Mouse (Mus musculus): Measurements from ENCODE around the gene Gnb2. TPM values are rescaled to one million over a fixed set of nuclear protein-coding genes. Genes with fewer than 3 reads are reported as not detected.

The Gnb2 gene
- polyA plus RNA-seq, 1 experiment from 2014 or later: 294 TPM

GRCm38 (mm10) chr5:137524671-137525070 lies 8.6 kb downstream of the Gnb2 start:
- Histone ChIP-seq H3K9me3 (no peaks in the 10 kb centered on the region), H3K27ac (0 out of 2 replicates have a peak overlapping the region, but pooled peaks have one; percentile 37), H3K4me3 (no peak overlapping the region), H3K27me3 (ENCODE audit: insufficient read depth, poor library complexity, severe bottlenecking) (no peaks in the 10 kb centered on the region), H3K4me1 (peaks cover 39% of the 10 kb centered on the region), H3K36me3 (peaks cover 97% of the 10 kb centered on the region)
- DNase-seq (ENCODE audit: low spot score): no peak
- 90% methylated on average over 11 of the region's 13 CpGs for WGBS

- Histone ChIP-seq H3K4me1 (peaks cover 35% of the 10 kb centered on the region), H3K9me3 (no peaks in the 10 kb centered on the region), H3K36me3 (peaks cover 97% of the 10 kb centered on the region), H3K27ac (no peak overlapping the region), H3K4me3 (no peak overlapping the region), H3K27me3 (ENCODE audit: insufficient read depth, poor library complexity, severe bottlenecking) (no peaks in the 10 kb centered on the region)
- 87% methylated on average over 8 of the region's 8 CpGs for WGBS
- DNase-seq (ENCODE audit: low spot score): no peak
Measured at GRCm38 (mm10) chr5:137524251-137524515, 9.1 kb downstream of the Gnb2 start.

- WGBS: 83% methylated on average over 25 of the region's 25 CpGs
- H3K27ac ChIP-seq: no peak overlapping the region
- H3K36me3 ChIP-seq: peaks cover 97% of the 10 kb centered on the region
- no peak for DNase-seq (ENCODE audit: low spot score)
- no peak overlapping the region for H3K4me3 ChIP-seq
- peaks cover 29% of the 10 kb centered on the region for H3K4me1 ChIP-seq
- no peaks in the 10 kb centered on the region for H3K27me3 ChIP-seq (ENCODE audit: insufficient read depth, poor library complexity, severe bottlenecking)
- H3K9me3 ChIP-seq: no peaks in the 10 kb centered on the region
Measured at GRCm38 (mm10) chr5:137523396-137524250, 9.7 kb downstream of the Gnb2 start.

GRCm38 (mm10) chr5:137522711-137523110 lies 10.6 kb downstream of the Gnb2 start:
- 77% methylated on average over 11 of the region's 11 CpGs for WGBS
- Histone ChIP-seq H3K9me3 (no peaks in the 10 kb centered on the region), H3K4me1 (peaks cover 23% of the 10 kb centered on the region), H3K36me3 (peaks cover 96% of the 10 kb centered on the region), H3K27ac (no peak overlapping the region), H3K4me3 (no peak overlapping the region), H3K27me3 (ENCODE audit: insufficient read depth, poor library complexity, severe bottlenecking) (no peaks in the 10 kb centered on the region)
- no peak for DNase-seq (ENCODE audit: low spot score)

GRCm38 (mm10) chr5:137521861-137522260 lies 11.4 kb downstream of the Gnb2 start:
- no peak for DNase-seq (ENCODE audit: low spot score)
- no peak overlapping the region for H3K4me3 ChIP-seq
- H3K27me3 ChIP-seq (ENCODE audit: insufficient read depth, poor library complexity, severe bottlenecking): no peaks in the 10 kb centered on the region
- H3K36me3 ChIP-seq: peaks cover 96% of the 10 kb centered on the region
- no peaks in the 10 kb centered on the region for H3K9me3 ChIP-seq
- H3K27ac ChIP-seq: no peak overlapping the region
- WGBS: 77% methylated on average over 9 of the region's 9 CpGs
- H3K4me1 ChIP-seq: peaks cover 18% of the 10 kb centered on the region

GRCm38 (mm10) chr5:137519691-137520550 lies 13.4 kb downstream of the Gnb2 start:
- WGBS: 90% methylated on average over 27 of the region's 27 CpGs
- Histone ChIP-seq H3K27ac (no peak overlapping the region), H3K36me3 (peaks cover 78% of the 10 kb centered on the region), H3K4me3 (no peak overlapping the region), H3K9me3 (no peaks in the 10 kb centered on the region), H3K4me1 (peaks cover 5% of the 10 kb centered on the region), H3K27me3 (ENCODE audit: insufficient read depth, poor library complexity, severe bottlenecking) (no peaks in the 10 kb centered on the region)
- no peak for DNase-seq (ENCODE audit: low spot score)

GRCm38 (mm10) chr5:137518436-137518835 lies 14.9 kb downstream of the Gnb2 start, which contains the start of gene Gigyf1:
Gene Gigyf1 (plus strand): TSS chr5:137518548.
- Histone ChIP-seq H3K27ac (no peak within 1 kb of the TSS), H3K4me1 (peaks cover 13% of the 10 kb centered on the region), H3K9me3 (no peaks in the 10 kb centered on the region), H3K27me3 (ENCODE audit: insufficient read depth, poor library complexity, severe bottlenecking) (no peaks in the 10 kb centered on the region), H3K4me3 (no peak within 1 kb of the TSS), H3K36me3 (peaks cover 66% of the 10 kb centered on the region)
- no peak for DNase-seq (ENCODE audit: low spot score)
- 77% methylated on average over 5 of the region's 5 CpGs for WGBS

- H3K36me3 ChIP-seq: peaks cover 29% of the 10 kb centered on the region
- H3K27me3 ChIP-seq (ENCODE audit: insufficient read depth, poor library complexity, severe bottlenecking): no peaks in the 10 kb centered on the region
- H3K4me1 ChIP-seq: peaks cover 41% of the 10 kb centered on the region
- DNase-seq (ENCODE audit: low spot score): no peak
- no peak overlapping the region for H3K27ac ChIP-seq
- no peak overlapping the region for H3K4me3 ChIP-seq
- WGBS: 86% methylated on average over 3 of the region's 3 CpGs
- H3K9me3 ChIP-seq: no peaks in the 10 kb centered on the region
Measured at GRCm38 (mm10) chr5:137514811-137515210, 18.5 kb downstream of the Gnb2 start.

- Histone ChIP-seq H3K27me3 (ENCODE audit: insufficient read depth, poor library complexity, severe bottlenecking) (no peaks in the 10 kb centered on the region), H3K27ac (no peak overlapping the region), H3K4me1 (peaks cover 44% of the 10 kb centered on the region), H3K9me3 (no peaks in the 10 kb centered on the region), H3K36me3 (peaks cover 23% of the 10 kb centered on the region), H3K4me3 (no peak overlapping the region)
- WGBS: 84% methylated on average over 12 of the region's 12 CpGs
- no peak for DNase-seq (ENCODE audit: low spot score)
Measured at GRCm38 (mm10) chr5:137513951-137514721, 19.2 kb downstream of the Gnb2 start.

GRCm38 (mm10) chr5:137512847-137513794 lies 20.2 kb downstream of the Gnb2 start:
- H3K4me1 ChIP-seq: peaks cover 44% of the 10 kb centered on the region
- no peak overlapping the region for H3K27ac ChIP-seq
- no peaks in the 10 kb centered on the region for H3K9me3 ChIP-seq
- no peak for DNase-seq (ENCODE audit: low spot score)
- H3K4me3 ChIP-seq: no peak overlapping the region
- no peaks in the 10 kb centered on the region for H3K27me3 ChIP-seq (ENCODE audit: insufficient read depth, poor library complexity, severe bottlenecking)
- 78% methylated on average over 11 of the region's 11 CpGs for WGBS
- H3K36me3 ChIP-seq: peaks cover 12% of the 10 kb centered on the region

- H3K27me3 ChIP-seq (ENCODE audit: insufficient read depth, poor library complexity, severe bottlenecking): no peaks in the 10 kb centered on the region
- no peak overlapping the region; the same call in 1 of the 2 replicates for H3K27ac ChIP-seq
- no peaks in the 10 kb centered on the region for H3K9me3 ChIP-seq
- no peak for DNase-seq (ENCODE audit: low spot score)
- H3K36me3 ChIP-seq: 0 out of 2 replicates have a peak, but pooled peaks cover 2% of the 10 kb centered on the region
- peak overlapping the region; percentile 99 for H3K4me3 ChIP-seq
- H3K4me1 ChIP-seq: peaks cover 44% of the 10 kb centered on the region
- 83% methylated on average over 3 of the region's 3 CpGs for WGBS
Measured at GRCm38 (mm10) chr5:137511706-137512105, 21.6 kb downstream of the Gnb2 start.

All from heart, embryonic 10.5 days (tissue).